Mouse (Mus musculus) heart, embryonic 16.5 days (tissue): ENCODE results near the gene 2610028H24Rik. TPM values are rescaled to one million over a fixed set of nuclear protein-coding genes. Genes with fewer than 3 reads are reported as not detected.

ENCODE experiments used
- ATAC-seq: fragments of 200-750 bp; cut with Nextera tagmentation; replicated peaks from 2 replicates; pipeline ENCODE4 v1.8.0; 2017; ENCODE audit warnings: moderate number of reproducible peaks; ENCODE audit not compliant: insufficient read depth, low FRiP score; ENCODE audit errors: extremely low read depth
- H3K27ac ChIP-seq: fragments of 300-500 bp; sonication (generic); 2 replicates; pipeline ENCODE4 v1.5.1; 2014; ENCODE audit warnings: mild to moderate bottlenecking, low read length, control low read depth, moderate library complexity
- H3K27me3 ChIP-seq: fragments of 300-500 bp; sonication (generic); 2 replicates; pipeline ENCODE4 v1.6.1; 2014; ENCODE audit warnings: low read length, mixed read lengths; ENCODE audit not compliant: control insufficient read depth, insufficient read depth
- H3K36me3 ChIP-seq: fragments of 300-500 bp; sonication (generic); 2 replicates; pipeline ENCODE4 v1.6.1; 2014; ENCODE audit not compliant: control insufficient read depth, insufficient read depth
- H3K4me1 ChIP-seq: fragments of 300-500 bp; sonication (generic); 2 replicates; pipeline ENCODE4 v1.6.1; 2014; ENCODE audit warnings: low read length, mixed read lengths; ENCODE audit not compliant: control insufficient read depth, insufficient read depth
- H3K4me2 ChIP-seq: fragments of 300-500 bp; sonication (generic); 2 replicates; pipeline ENCODE4 v1.6.1; 2014; ENCODE audit warnings: low read depth, mild to moderate bottlenecking, control low read depth, low read length
- H3K4me3 ChIP-seq: fragments of 300-500 bp; sonication (generic); 2 replicates; pipeline ENCODE4 v1.5.1; 2014; ENCODE audit warnings: mild to moderate bottlenecking, control low read depth, low read length
- H3K9ac ChIP-seq: fragments of 300-500 bp; sonication (generic); 2 replicates; pipeline ENCODE4 v1.6.1; 2014; ENCODE audit warnings: low read length, control low read depth
- H3K9me3 ChIP-seq: fragments of 300-500 bp; sonication (generic); replicated peaks from 2 replicates; pipeline ENCODE4 v1.6.1; 2016; ENCODE audit warnings: low read length; ENCODE audit not compliant: control insufficient read depth
- WGBS: fragments of 180-500 bp; shearing (Covaris S2); extraction: QIAGEN DNeasy Blood & Tissue Kit; methylation state at CpG from one replicate; pipeline ENCODE4 v1.1.7; 2014; 5-methylcytosine and 5-hydroxymethylcytosine counted together
- polyA plus RNA-seq: library from polyadenylated mRNA; unstranded; fragments of >200 nt; fragmentation: Nextera tagmentation; extraction: Ambion mirVana; gene quantifications from 2 replicates; pipeline ENCODE4 v1.2.1, GENCODE M21; 2015

2610028H24Rik gene
- 0.76 and 1.1 TPM in 2 replicates for polyA plus RNA-seq

DNA sequence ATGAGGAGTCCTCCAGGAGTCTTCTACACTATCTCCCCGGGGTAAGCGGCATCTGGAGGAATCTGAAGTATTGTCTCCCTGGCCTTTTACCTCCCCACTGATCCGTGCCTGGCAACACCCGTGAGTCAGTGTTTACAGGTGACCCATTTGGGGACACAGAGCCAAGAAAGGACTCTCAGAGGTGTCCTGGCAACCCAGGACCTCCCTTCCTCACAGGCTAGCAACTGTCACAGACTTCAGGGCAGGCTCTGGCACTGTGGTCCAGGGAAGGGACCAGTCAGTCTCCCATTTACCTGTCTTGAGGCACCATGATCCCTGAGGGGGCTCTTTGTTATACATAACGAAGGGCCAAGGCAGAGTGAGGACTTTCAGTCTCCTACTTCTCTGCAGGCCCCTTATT lies at the start of gene 2610028H24Rik:
Gene 2610028H24Rik (plus strand): TSS at position 231 of the 400 bp plus-strand sequence.
- Histone ChIP-seq H3K9me3 (no peaks in the 10 kb centered on the region), H3K9ac (no peak within 1 kb of the TSS), H3K36me3 (no peaks in the 10 kb centered on the region), H3K4me1 (peaks cover 9% of the 10 kb centered on the region), H3K27me3 (no peaks in the 10 kb centered on the region), H3K4me2 (no peak within 1 kb of the TSS; the same call in 1 of the 2 replicates), H3K4me3 (no peak within 1 kb of the TSS), H3K27ac (peak within 1 kb of the TSS; percentile 69)
- no peak for ATAC-seq
- WGBS, result 54% methylated on average over 5 of the region's 5 CpGs

DNA sequence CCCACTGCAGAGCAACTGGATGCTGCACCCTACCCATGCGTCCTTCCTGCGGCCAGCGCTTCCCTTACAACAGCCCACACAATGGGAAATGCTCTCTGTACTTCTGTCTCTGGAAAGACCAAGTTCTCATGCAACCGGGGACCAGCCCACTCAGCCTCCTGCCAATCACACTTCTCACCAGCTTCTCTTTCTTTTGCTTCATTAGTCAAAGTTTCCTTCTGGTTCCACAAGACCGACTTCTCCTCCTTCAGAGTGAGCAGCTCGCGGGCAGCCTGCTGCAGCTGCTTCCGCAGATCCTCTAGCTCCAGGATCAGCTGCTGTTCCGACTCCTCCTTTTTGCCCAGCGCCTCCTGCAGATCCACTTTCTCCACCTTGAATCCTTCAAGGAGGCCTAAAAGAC lies 40.4 kb upstream of the 2610028H24Rik start:
- Histone ChIP-seq H3K27me3 (no peaks in the 10 kb centered on the region), H3K9ac (no peak overlapping the region), H3K36me3 (peaks cover 63% of the 10 kb centered on the region), H3K4me3 (no peak overlapping the region), H3K4me2 (no peak overlapping the region), H3K9me3 (no peaks in the 10 kb centered on the region), H3K27ac (no peak overlapping the region), H3K4me1 (no peaks in the 10 kb centered on the region)
- WGBS, result 94% methylated on average over 10 of the region's 10 CpGs
- no peak for ATAC-seq

DNA sequence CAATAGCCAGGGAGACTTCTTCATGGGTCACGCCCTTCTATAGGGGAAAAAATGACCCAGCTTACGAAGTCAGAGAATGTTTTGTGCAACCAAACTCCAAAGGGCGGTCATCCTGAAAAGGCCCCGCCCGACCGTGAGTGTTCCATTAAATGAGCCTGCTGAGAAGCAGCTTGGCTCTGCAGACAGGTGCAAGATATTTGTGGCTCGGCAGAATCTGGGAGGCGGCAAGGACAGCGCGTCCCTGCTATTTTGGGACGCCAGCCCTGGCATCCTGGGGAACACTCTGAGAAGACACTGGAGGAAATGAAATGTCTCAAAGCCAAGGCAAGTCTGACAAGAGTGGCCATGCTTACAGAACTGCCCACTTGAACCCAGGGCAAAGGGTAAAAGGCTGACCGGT lies 32.1 kb upstream of the 2610028H24Rik start:
- 58% methylated on average over 12 of the region's 12 CpGs for WGBS
- Histone ChIP-seq H3K4me1 (peaks cover 3% of the 10 kb centered on the region), H3K9me3 (no peaks in the 10 kb centered on the region), H3K27ac (peak overlapping the region; percentile 94), H3K4me3 (no peak overlapping the region), H3K36me3 (peaks cover 56% of the 10 kb centered on the region), H3K27me3 (no peaks in the 10 kb centered on the region), H3K4me2 (peak overlapping the region; percentile 19; the same call in 1 of the 2 replicates), H3K9ac (peak overlapping the region; percentile 47)
- peak; percentile 89 for ATAC-seq

GRCm38 (mm10) chr10:76425674-76426073 lies 23.2 kb upstream of the 2610028H24Rik start:
- no peaks in the 10 kb centered on the region for H3K9me3 ChIP-seq
- H3K4me3 ChIP-seq, result no peak overlapping the region
- WGBS, result 93% methylated on average over 7 of the region's 7 CpGs
- no peaks in the 10 kb centered on the region for H3K4me1 ChIP-seq
- no peak overlapping the region for H3K9ac ChIP-seq
- no peak for ATAC-seq
- H3K27me3 ChIP-seq, result no peaks in the 10 kb centered on the region
- no peak overlapping the region for H3K27ac ChIP-seq
- no peak overlapping the region for H3K4me2 ChIP-seq
- H3K36me3 ChIP-seq, result peaks cover 68% of the 10 kb centered on the region

DNA sequence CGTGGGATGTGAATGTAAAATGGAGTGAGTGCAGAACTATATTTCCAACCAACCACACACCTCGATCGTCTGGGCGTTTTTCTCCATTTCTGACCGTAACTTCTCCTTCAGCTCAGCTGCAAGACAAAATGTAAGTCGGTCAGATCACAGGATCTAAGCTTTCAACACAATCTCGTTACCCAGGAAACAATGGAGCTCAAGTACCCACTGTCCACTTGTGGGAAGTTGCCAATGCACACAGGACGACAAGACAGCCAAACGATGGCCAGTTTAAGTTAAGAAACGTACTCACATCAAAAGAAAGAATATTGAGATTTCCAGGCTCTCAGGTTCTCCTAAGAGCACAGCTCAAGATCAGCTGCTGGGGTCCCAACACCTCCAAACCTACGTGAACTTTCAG lies 15.0 kb upstream of the 2610028H24Rik start:
- no peaks in the 10 kb centered on the region for H3K9me3 ChIP-seq
- H3K9ac ChIP-seq, result no peak overlapping the region
- no peak overlapping the region for H3K4me3 ChIP-seq
- no peak overlapping the region for H3K4me2 ChIP-seq
- 88% methylated on average over 11 of the region's 11 CpGs for WGBS
- ATAC-seq, result no peak
- H3K27ac ChIP-seq, result no peak overlapping the region
- H3K36me3 ChIP-seq, result peaks cover 78% of the 10 kb centered on the region
- no peaks in the 10 kb centered on the region for H3K27me3 ChIP-seq
- H3K4me1 ChIP-seq, result no peaks in the 10 kb centered on the region

GRCm38 (mm10) chr10:76439107-76439890 lies 9.6 kb upstream of the 2610028H24Rik start:
- Histone ChIP-seq H3K9me3 (no peaks in the 10 kb centered on the region), H3K9ac (no peak overlapping the region), H3K27ac (no peak overlapping the region), H3K27me3 (no peaks in the 10 kb centered on the region), H3K4me1 (peaks cover 13% of the 10 kb centered on the region), H3K4me3 (no peak overlapping the region), H3K36me3 (peaks cover 42% of the 10 kb centered on the region), H3K4me2 (no peak overlapping the region)
- ATAC-seq, result no peak
- WGBS, result 85% methylated on average over 9 of the region's 9 CpGs

GRCm38 (mm10) chr10:76440281-76440680 lies 8.6 kb upstream of the 2610028H24Rik start, which contains the start of gene AC141477.1:
Gene AC141477.1, minus strand, starts transcription at chr10:76440444.
- no peak within 1 kb of the TSS for H3K27ac ChIP-seq
- no peak within 1 kb of the TSS for H3K9ac ChIP-seq

GRCm38 (mm10) chr10:76442178-76443088 lies 6.4 kb upstream of the 2610028H24Rik start, which contains the start of gene Pcnt:
Gene Pcnt, minus strand, starts transcription at chr10:76442786.
- Histone ChIP-seq H3K27me3 (no peaks in the 10 kb centered on the region), H3K4me3 (peak within 1 kb of the TSS; percentile 94), H3K27ac (peak within 1 kb of the TSS; percentile 99), H3K4me2 (peak within 1 kb of the TSS; percentile 92), H3K36me3 (peaks cover 19% of the 10 kb centered on the region), H3K9ac (peak within 1 kb of the TSS; percentile 93), H3K4me1 (peaks cover 13% of the 10 kb centered on the region), H3K9me3 (no peaks in the 10 kb centered on the region)
- WGBS, result under 1% methylated on average over 78 of the region's 78 CpGs
- peak; percentile 99 for ATAC-seq

More at GRCm38 (mm10) chr10:76440281-76440680, 8.6 kb upstream of the 2610028H24Rik start, which contains the start of gene AC141477.1:
- 92% methylated on average over 17 of the region's 17 CpGs for WGBS
- no peaks in the 10 kb centered on the region for H3K9me3 ChIP-seq
- H3K27me3 ChIP-seq, result no peaks in the 10 kb centered on the region
- H3K4me3 ChIP-seq, result no peak within 1 kb of the TSS
- peaks cover 13% of the 10 kb centered on the region for H3K4me1 ChIP-seq
- ATAC-seq, result no peak
- peaks cover 37% of the 10 kb centered on the region for H3K36me3 ChIP-seq
- no peak within 1 kb of the TSS for H3K4me2 ChIP-seq
